Mouse (Mus musculus): ENCODE data around the gene Zfp248. TPM values are rescaled to one million over a fixed set of nuclear protein-coding genes. Genes with fewer than 3 reads are reported as not detected.

Zfp248 gene
- polyA plus RNA-seq, 1 experiment from 2014 or later, result 12.6 TPM

DNA sequence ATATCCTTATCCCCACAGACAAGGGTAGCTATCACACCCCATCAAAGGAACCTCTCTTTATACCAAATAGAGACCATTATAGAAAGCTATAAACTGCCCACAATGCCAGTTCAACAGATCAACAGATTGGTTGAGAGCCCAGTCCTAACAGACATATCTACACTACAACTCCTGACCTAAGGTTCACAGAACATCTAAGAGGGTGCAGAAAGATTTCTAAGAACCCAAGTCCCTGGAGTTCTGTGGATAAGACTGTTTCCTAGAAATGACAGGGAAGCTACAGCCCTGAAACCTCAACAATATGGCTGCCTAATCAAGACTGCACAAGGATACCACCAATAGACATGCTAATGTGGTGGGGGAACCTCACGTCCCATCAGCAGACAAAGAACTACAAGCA is 44.9 kb downstream of the Zfp248 start:
- no peak for DNase-seq (ENCODE audit: low spot score)
- Histone ChIP-seq H3K27ac (no peak overlapping the region), H3K4me3 (no peak overlapping the region), H3K27me3 (ENCODE audit: insufficient read depth, poor library complexity, severe bottlenecking) (no peaks in the 10 kb centered on the region), H3K36me3 (peaks cover 98% of the 10 kb centered on the region), H3K9me3 (no peaks in the 10 kb centered on the region), H3K4me1 (replicated peaks) (no peaks in the 10 kb centered on the region)
- 83% methylated on average over 1 of the region's 1 CpGs for WGBS

DNA sequence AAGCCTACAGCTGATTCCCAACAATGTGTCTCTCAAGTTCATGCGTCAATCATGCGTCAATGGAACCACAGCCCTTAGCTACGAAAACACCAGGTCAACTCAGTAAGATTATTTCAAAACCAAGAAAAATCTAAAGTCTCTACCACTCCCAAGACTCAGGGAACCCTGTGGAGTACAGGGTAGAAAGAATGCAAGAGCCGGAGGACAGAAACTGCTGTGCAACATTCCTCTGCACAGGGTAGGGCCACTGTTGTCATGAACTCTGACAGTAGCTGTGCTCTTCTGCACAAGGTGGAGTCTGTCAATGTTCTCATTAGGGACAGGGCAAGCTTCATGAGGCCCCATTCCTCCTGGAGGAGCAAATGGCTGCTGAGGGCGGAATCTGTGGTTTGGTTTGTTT is 46.8 kb downstream of the Zfp248 start:
- Histone ChIP-seq H3K9me3 (no peaks in the 10 kb centered on the region), H3K27ac (no peak overlapping the region), H3K36me3 (peaks cover 98% of the 10 kb centered on the region), H3K4me1 (replicated peaks) (no peaks in the 10 kb centered on the region), H3K27me3 (ENCODE audit: insufficient read depth, poor library complexity, severe bottlenecking) (no peaks in the 10 kb centered on the region), H3K4me3 (no peak overlapping the region)
- WGBS, result 93% methylated on average over 5 of the region's 5 CpGs
- no peak for DNase-seq (ENCODE audit: low spot score)

DNA sequence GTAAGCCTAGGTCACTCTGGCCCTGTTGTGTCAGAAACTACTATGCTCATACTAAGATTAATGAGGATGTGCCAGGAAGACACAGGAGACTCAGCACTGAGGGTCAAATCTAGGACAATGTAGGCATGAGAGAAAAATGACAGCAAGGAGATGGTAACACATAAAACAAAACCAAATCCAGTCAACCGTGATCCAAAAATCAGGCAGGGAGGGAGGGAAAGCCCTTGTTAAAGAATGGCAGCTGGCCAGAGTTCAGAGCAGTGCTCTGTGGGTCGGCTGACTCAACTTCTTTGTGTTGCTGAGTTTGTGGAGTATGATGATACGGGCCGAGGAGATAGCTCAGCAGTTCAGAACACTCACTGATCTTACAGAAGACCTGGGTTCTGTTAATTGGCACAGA is 48.9 kb downstream of the Zfp248 start:
- Histone ChIP-seq H3K27ac (no peak overlapping the region), H3K4me1 (replicated peaks) (no peaks in the 10 kb centered on the region), H3K36me3 (peaks cover 96% of the 10 kb centered on the region), H3K4me3 (no peak overlapping the region), H3K9me3 (no peaks in the 10 kb centered on the region), H3K27me3 (ENCODE audit: insufficient read depth, poor library complexity, severe bottlenecking) (no peaks in the 10 kb centered on the region)
- 78% methylated on average over 4 of the region's 4 CpGs for WGBS
- no peak for DNase-seq (ENCODE audit: low spot score)

DNA sequence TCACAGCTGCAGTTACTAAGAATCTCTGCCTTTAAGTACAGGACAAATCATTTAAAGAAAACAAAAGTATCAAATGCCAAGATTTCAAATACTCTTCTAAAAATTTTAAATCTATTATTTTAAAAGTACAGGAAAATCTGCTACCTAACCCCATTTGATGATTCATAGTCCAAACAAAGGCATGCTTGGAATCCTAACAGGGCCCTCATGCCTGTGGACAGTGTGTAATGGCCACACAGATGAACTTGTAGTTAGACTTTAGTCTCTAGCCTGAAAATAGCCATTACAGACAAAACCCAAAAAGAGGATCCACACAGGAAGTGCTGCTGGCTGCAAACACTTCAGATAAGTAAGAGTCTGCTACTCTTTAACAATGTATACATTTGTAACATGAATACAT is 64.6 kb downstream of the Zfp248 start:
- Histone ChIP-seq H3K9me3 (no peaks in the 10 kb centered on the region), H3K27me3 (ENCODE audit: insufficient read depth, poor library complexity, severe bottlenecking) (no peaks in the 10 kb centered on the region), H3K4me3 (no peak overlapping the region), H3K27ac (no peak overlapping the region), H3K36me3 (peaks cover 95% of the 10 kb centered on the region), H3K4me1 (replicated peaks) (no peaks in the 10 kb centered on the region)
- DNase-seq (ENCODE audit: low spot score), result no peak

DNA sequence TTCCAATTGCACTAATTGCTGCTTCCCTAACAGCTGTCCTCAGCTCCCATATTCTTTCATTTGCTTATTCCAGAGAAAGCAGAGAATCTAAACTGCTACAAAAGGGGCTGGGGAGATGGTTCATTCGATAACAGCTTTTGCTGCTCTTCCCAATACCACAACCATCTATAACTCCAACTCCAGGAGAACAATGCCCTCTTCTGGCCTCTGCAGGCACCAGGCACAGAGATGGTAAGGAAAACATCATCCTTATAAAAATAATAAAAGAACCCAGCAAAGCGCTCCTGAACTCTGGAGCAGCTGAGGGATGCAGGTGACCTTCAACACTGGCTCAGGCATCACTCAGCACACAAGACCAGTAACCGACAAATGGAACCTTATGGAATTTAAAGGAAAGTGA is 69.4 kb downstream of the Zfp248 start:
- Histone ChIP-seq H3K27me3 (ENCODE audit: insufficient read depth, poor library complexity, severe bottlenecking) (no peaks in the 10 kb centered on the region), H3K9me3 (no peaks in the 10 kb centered on the region), H3K4me1 (replicated peaks) (no peaks in the 10 kb centered on the region), H3K27ac (no peak overlapping the region), H3K36me3 (peaks cover 87% of the 10 kb centered on the region), H3K4me3 (no peak overlapping the region)
- 94% methylated on average over 3 of the region's 3 CpGs for WGBS
- DNase-seq (ENCODE audit: low spot score), result no peak

DNA sequence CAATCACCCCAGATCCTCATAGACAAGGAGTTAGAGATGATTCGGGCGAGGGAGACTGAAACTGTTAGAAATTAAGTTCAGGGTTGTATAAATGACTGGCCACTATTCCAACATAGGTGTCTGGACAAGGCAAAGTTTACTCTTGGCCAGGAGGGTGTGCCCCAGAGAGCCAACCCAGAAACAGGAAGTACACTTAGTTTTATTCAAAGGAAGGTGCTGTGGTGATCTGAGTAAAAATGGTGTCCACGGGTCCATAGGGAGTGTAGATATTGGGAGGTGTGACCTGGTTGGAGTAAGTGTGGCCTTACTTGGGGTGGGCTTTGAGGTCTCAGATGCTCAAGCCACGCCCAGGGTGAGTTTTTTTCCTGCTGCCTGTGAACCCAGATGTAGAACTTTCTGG is 74.1 kb downstream of the Zfp248 start:
- Histone ChIP-seq H3K9me3 (no peaks in the 10 kb centered on the region), H3K4me1 (replicated peaks) (peaks cover 10% of the 10 kb centered on the region), H3K27ac (no peak overlapping the region), H3K27me3 (ENCODE audit: insufficient read depth, poor library complexity, severe bottlenecking) (peaks cover 18% of the 10 kb centered on the region; the same call in 1 of the 2 replicates), H3K4me3 (no peak overlapping the region), H3K36me3 (peaks cover 46% of the 10 kb centered on the region)
- WGBS, result 90% methylated on average over 4 of the region's 4 CpGs
- DNase-seq (ENCODE audit: low spot score), result no peak

DNA sequence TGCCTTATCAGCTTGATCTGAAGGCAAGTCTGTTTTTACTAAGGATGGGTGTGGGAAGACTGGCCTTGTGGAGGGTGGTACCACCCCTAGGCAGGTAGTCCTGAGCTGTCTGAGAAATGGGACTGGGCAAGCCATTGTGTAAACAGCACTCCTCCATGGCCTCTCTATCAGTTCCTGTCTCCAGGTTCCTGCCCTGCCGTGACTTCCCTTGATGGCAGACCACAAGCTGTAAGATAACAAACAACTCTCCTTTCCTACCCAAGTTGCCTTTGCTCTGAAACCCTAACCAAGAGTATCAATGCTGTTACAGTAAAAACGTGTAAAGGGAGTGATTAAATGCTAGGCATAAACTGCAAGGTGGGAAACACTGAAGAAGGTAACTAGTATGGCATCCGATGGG is 74.7 kb downstream of the Zfp248 start:
- H3K27me3 ChIP-seq (ENCODE audit: insufficient read depth, poor library complexity, severe bottlenecking), result peaks cover 21% of the 10 kb centered on the region; the same call in 1 of the 2 replicates
- WGBS, result 70% methylated on average over 3 of the region's 3 CpGs
- DNase-seq (ENCODE audit: low spot score), result no peak
- H3K4me1 ChIP-seq (replicated peaks), result peaks cover 14% of the 10 kb centered on the region
- H3K36me3 ChIP-seq, result peaks cover 40% of the 10 kb centered on the region
- H3K9me3 ChIP-seq, result no peaks in the 10 kb centered on the region
- H3K27ac ChIP-seq, result no peak overlapping the region
- no peak overlapping the region for H3K4me3 ChIP-seq

DNA sequence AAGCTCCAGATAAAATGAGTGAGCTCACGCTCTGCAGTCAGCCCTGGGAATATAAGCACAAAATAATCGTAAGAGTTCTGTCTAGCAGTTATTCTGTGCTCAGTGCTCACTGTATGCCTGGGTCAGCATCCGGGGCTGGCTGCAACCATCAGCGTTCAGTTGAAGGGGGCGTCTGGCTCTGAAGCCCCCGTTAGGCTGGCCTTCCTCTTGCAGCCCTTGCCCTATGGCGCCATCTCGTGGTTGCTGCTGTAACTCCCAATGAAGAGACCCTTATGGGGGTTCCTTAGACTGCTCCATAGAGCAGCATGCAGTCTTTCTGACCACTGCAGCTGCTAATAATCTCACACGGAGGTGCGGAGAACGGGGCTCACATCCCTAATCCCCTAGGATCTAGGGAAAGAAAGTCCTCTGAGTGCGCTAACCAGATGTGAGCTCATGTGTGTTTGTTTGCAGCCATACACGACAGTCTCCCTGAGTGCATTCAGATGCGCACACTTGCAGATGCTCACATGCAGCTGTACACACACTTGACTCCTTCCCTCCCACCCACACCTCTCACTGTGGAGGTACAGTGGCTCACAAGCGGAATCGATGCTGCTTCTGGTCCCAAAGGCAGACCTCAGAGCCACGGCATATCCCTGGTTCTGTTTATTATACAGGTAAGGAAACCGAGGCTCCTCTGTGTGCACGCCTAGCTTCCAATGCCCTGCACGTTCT is 75.7 kb downstream of the Zfp248 start:
- H3K36me3 ChIP-seq, result peaks cover 31% of the 10 kb centered on the region
- no peak overlapping the region for H3K4me3 ChIP-seq
- H3K4me1 ChIP-seq (replicated peaks), result peaks cover 17% of the 10 kb centered on the region
- 33% methylated on average over 20 of the region's 20 CpGs for whole genome bisulfite sequencing
- DNase-seq (ENCODE audit: low spot score), result peak; percentile 85
- no peak overlapping the region for H3K27ac ChIP-seq
- H3K9me3 ChIP-seq, result no peaks in the 10 kb centered on the region
- peaks cover 28% of the 10 kb centered on the region; the same call in 1 of the 2 replicates for H3K27me3 ChIP-seq (ENCODE audit: insufficient read depth, poor library complexity, severe bottlenecking)

DNA sequence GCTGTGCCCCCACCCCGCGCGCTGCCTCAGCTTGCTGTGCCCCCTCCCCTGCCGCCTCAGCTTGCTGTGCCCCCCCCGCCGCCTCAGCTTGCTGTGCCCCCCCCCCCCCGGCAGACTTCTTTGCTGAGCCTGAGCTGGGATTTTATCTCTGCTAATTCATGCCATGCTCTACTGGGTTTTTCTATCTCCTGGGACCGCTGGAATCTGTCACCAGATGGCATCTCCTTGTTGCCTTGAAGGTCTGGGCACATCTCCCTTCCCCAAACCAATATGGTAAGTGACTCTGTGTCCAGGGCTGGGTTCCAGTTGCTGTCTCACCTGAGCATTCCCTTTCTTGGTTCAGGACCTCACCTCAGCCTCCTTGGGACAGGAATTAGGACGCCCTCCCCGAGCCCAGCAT is 77.7 kb downstream of the Zfp248 start:
- peaks cover 11% of the 10 kb centered on the region for H3K36me3 ChIP-seq
- H3K27ac ChIP-seq, result no peak overlapping the region
- H3K27me3 ChIP-seq (ENCODE audit: insufficient read depth, poor library complexity, severe bottlenecking), result peaks cover 28% of the 10 kb centered on the region; the same call in 1 of the 2 replicates
- whole genome bisulfite sequencing, result 60% methylated on average over 10 of the region's 10 CpGs
- H3K4me3 ChIP-seq, result no peak overlapping the region
- no peaks in the 10 kb centered on the region for H3K9me3 ChIP-seq
- peaks cover 17% of the 10 kb centered on the region for H3K4me1 ChIP-seq (replicated peaks)
- no peak for DNase-seq (ENCODE audit: low spot score)

Other genes starting within 250 kb of the Zfp248 start
- 33.9 and 45.5 TPM in 2 replicates for gene Bms1, start 36.1 kb downstream of the Zfp248 start, polyA plus RNA-seq (2016; fragmentation: Nextera tagmentation; extraction: Ambion mirVana)
- 7.4 TPM in 2 replicates for gene Zfp9, start 23.8 kb upstream of the Zfp248 start, polyA plus RNA-seq (2016; fragmentation: Nextera tagmentation; extraction: Ambion mirVana)
- 13.0 and 17.4 TPM in 2 replicates for gene Ankrd26, start 106.7 kb upstream of the Zfp248 start, polyA plus RNA-seq (2016; fragmentation: Nextera tagmentation; extraction: Ambion mirVana)